12 mouse cellular contexts compared by ENCODE assay signal in genomic region chr1:133415086-133415485, GRCm38 (mm10). TPM values are rescaled to one million over a fixed set of nuclear protein-coding genes. Genes with fewer than 3 reads are reported as not detected.
DNase-seq lines count a peak whose midpoint lies in the region; TF ChIP-seq lines count a peak whose summit lies in the region.
"Had no signal": no experiment of that assay in that cellular context is flagged by ENCODE, and none has a peak within 500 bp of the region (broad histone marks: within the 10 kb centered on the region; RNA-seq: fewer than 3 reads in every experiment).

No protein-coding gene starts in this region.

- H3K27me3 ChIP-seq in liver, adult 2 months (ENCODE audit: control insufficient read depth, insufficient read depth, low read length), result no peaks in the 10 kb centered on the region
- no peaks in the 10 kb centered on the region for H3K27me3 ChIP-seq in embryonic facial prominence, embryonic 10.5 days (replicated peaks; ENCODE audit: low read depth, poor library complexity, severe bottlenecking)
- H3K27me3 ChIP-seq: Patski had no signal

- peaks cover 58% of the 10 kb centered on the region; the same call in 1 of the 2 replicates for H3K79me2 ChIP-seq in liver, adult 2 months (ENCODE audit: control insufficient read depth, insufficient read depth, low read length)

- no peak overlapping the region for H3K9ac ChIP-seq in liver, adult 2 months (ENCODE audit: low read depth, low read length)
- H3K9ac ChIP-seq: limb, embryonic 12.5 days had no signal

- no peak for TF ChIP-seq POLR2A in liver, adult 2 months (IDR thresholded peaks at IDR 0.05; ENCODE audit: extremely low read depth, insufficient read depth, low read length)

- no peak for TF ChIP-seq CTCF in liver, adult 2 months (IDR thresholded peaks at IDR 0.05; ENCODE audit: low read depth, low read length)

- DNase-seq in liver, adult 2 months (ENCODE audit: extremely low read depth, low read depth, low spot score), result peak; percentile 59
- DNase-seq in liver, result no peak
- no peak for DNase-seq in embryonic facial prominence, embryonic 10.5 days (ENCODE audit: low spot score)
- peak; percentile 68 for DNase-seq in kidney, adult 18-20 months
- peak; percentile 27 to 59 for DNase-seq in kidney, postnatal 4 days
- DNase-seq in layer of hippocampus, adult 9-10 months (ENCODE audit: low spot score), result no peak
- no peak for DNase-seq in right cerebral cortex, postnatal 10 days (ENCODE audit: low spot score in 2 of 2)
- DNase-seq: heart, postnatal 4 days; thymus, postnatal 14 days had no signal

- no peaks in the 10 kb centered on the region for H3K9me3 ChIP-seq in embryonic facial prominence, embryonic 10.5 days
- H3K9me3 ChIP-seq: limb, embryonic 12.5 days had no signal

- H3K36me3 ChIP-seq in liver, adult 2 months (ENCODE audit: control insufficient read depth, insufficient read depth, low read length), result no peaks in the 10 kb centered on the region
- no peaks in the 10 kb centered on the region for H3K36me3 ChIP-seq in embryonic facial prominence, embryonic 10.5 days (replicated peaks)
- H3K36me3 ChIP-seq: limb, embryonic 12.5 days had no signal

- H3K4me3 ChIP-seq in liver, adult 2 months (ENCODE audit: insufficient read depth, low read depth, low read length), result no peak overlapping the region
- H3K4me3 ChIP-seq in embryonic facial prominence, embryonic 10.5 days, result no peak overlapping the region
- H3K4me3 ChIP-seq: limb, embryonic 12.5 days had no signal

- no peak overlapping the region for H3K27ac ChIP-seq in liver, adult 2 months (replicated peaks; ENCODE audit: insufficient read depth, low read depth, low read length)
- H3K27ac ChIP-seq in embryonic facial prominence, embryonic 10.5 days (replicated peaks), result peak overlapping the region; percentile 21; the same call in 1 of the 2 replicates
- H3K27ac ChIP-seq: limb, embryonic 12.5 days; macrophage had no signal

- WGBS in liver, adult 2 months, result 23% methylated on average over 7 of the region's 7 CpGs
- WGBS in embryonic facial prominence, embryonic 10.5 days, result 51% methylated on average over 7 of the region's 7 CpGs

- peaks cover 11% of the 10 kb centered on the region for H3K4me1 ChIP-seq in liver, adult 2 months (ENCODE audit: control insufficient read depth, insufficient read depth, low read length)
- H3K4me1 ChIP-seq in embryonic facial prominence, embryonic 10.5 days, result peaks cover 96% of the 10 kb centered on the region

RNA-seq across cellular contexts. Expression of gene Sox13, which starts 9.1 kb away (rescaled TPM):
- 2.0 and 2.2 TPM in 2 replicates for total RNA-seq in liver, adult 2 months (2014; rRNA removed)
- 5.6 and 10.2 TPM in 2 replicates for polyA plus RNA-seq in liver, adult 2 months (2012; rRNA removed)
- polyA plus RNA-seq in embryonic facial prominence, embryonic 10.5 days (2016; fragmentation: Nextera tagmentation; extraction: Ambion mirVana), result 12.1 and 18.1 TPM in 2 replicates

RNA-seq across cellular contexts. Expression of gene Etnk2, which starts 51.7 kb away (rescaled TPM):
- 361 and 389 TPM in 2 replicates for total RNA-seq in liver, adult 2 months (2014; rRNA removed)
- 249 and 278 TPM in 2 replicates for polyA plus RNA-seq in liver, adult 2 months (2012; rRNA removed)
- polyA plus RNA-seq in embryonic facial prominence, embryonic 10.5 days (2016; fragmentation: Nextera tagmentation; extraction: Ambion mirVana), result 2.6 and 3.3 TPM in 2 replicates
- polyA plus RNA-seq: macrophage had no signal

Comparison
In these comparisons a context has a peak if more than half of its experiments do, and no peak if none do; other contexts are left out.
1. DNase-seq: peak in liver, adult 2 months (single experiment), kidney, adult 18-20 months (single experiment) and kidney, postnatal 4 days (2 of 2); none in liver (single experiment), embryonic facial prominence, embryonic 10.5 days (single experiment), layer of hippocampus, adult 9-10 months (single experiment) and right cerebral cortex, postnatal 10 days (0 of 2).
2. RNA of gene Etnk2, which starts 51.7 kb away (polyA plus RNA-seq): 249 to 278 TPM in liver, adult 2 months; 2.6 to 3.3 TPM in embryonic facial prominence, embryonic 10.5 days; every median in the first group is over 10 times any median in the second.